Mouse (Mus musculus) thymus, postnatal 36 days (tissue): ENCODE measurements around the gene Srgap2.

Experiments used
- DNase-seq, 2 experiments: peaks; one replicate each; pipeline ENCODE4 v3.0.0; 2022; ENCODE audit warnings: mixed read lengths in 2 of 2

Gene Srgap2

GRCm38 (mm10) chr1:131242956-131243355 lies 284.2 kb downstream of the Srgap2 start:
- DNase-seq = no peak

DNA sequence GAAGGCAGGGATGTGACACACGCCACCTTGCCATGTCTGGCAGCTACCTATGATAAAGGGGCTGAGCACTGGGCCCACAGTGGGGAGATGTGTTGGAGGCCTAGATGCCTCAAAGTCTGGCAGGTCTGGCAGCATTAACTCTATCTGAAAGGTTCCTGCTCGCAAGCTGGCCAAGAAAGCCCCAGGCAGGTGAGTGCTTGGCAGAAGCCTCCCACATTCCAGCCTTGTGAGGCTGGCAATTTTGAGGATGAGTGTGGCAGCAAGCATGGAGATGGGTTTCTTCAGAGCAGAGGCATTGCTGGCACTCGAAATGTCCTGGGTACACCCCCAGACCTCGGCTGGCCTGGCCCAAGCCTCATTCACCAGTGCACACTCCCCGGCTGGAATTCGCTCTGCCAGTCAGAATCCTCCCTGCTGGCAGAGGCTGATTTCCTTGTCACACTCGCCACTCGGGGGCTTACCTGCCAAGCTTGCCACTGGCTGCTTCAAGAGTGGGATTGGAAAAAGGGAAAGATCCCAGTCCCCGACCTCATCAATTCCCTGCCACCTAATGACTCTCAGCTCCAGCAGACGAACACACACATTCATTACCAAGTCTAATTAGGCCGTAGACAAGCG lies 287.5 kb downstream of the Srgap2 start:
- DNase-seq = no peak

DNA sequence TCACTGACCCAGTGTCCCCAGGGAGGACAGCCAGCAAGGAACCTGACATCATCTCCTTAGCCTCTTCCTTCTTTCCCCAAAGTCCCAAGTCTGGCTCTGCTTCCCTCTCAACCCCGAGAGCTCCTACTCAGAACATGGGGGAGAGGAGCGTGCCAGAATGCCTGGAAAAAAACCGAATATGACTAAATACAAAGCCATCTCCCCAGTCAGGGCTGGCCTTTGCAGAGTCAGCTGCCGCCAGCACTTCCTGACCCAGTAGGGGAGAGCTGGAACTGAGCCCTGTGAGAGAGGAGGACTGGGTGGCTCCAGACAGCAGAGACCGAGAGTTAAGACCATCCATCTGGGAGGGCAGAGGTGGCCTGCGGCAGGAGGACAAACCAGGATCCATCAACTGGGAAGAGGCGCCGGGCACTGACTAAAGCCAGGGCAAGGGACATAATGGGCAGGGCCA lies 288.2 kb downstream of the Srgap2 start:
- DNase-seq = no peak

- DNase-seq = no peak
Observed at GRCm38 (mm10) chr1:131236077-131236476, 291.1 kb downstream of the Srgap2 start.
